Mouse (Mus musculus): ENCODE data around the gene Adam22. TPM values are rescaled to one million over a fixed set of nuclear protein-coding genes. Genes with fewer than 3 reads are reported as not detected.
A peak's percentile ranks its signal among the peaks of the same experiment; 100 is the strongest.

The Adam22 gene
- polyA plus RNA-seq, 1 experiment from 2014 or later: 32.5 TPM

DNA sequence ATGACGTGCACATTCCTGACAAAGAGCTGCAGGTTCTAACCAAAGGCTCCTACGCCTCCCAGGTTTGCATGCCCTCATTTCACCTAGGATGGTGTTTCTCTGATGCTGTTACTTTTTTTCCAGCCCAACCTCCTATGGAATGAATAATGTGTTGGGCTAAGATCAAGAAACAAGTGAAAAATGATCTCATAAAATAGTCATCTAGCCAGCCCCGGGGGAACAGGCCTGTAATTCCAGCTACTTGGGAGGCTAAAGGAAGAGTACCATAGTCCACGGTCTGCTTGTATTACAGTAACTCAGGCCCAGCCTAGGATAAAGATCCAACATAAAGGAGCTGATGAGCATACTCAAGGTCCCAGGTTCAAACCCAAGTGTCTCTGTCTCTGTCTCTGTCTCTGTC, 57.1 kb downstream of the Adam22 start:
- H3K4me2 ChIP-seq: no peak overlapping the region
- H3K36me3 ChIP-seq: no peaks in the 10 kb centered on the region
- 69% methylated on average over 4 of the region's 4 CpGs for WGBS
- H3K9ac ChIP-seq: no peak overlapping the region
- ATAC-seq (ENCODE audit: low read depth): no peak
- H3K27me3 ChIP-seq: no peaks in the 10 kb centered on the region
- H3K9me3 ChIP-seq: no peaks in the 10 kb centered on the region
- H3K4me1 ChIP-seq (replicated peaks): no peaks in the 10 kb centered on the region
- no peak overlapping the region for H3K27ac ChIP-seq (replicated peaks)
- H3K4me3 ChIP-seq: no peak overlapping the region

DNA sequence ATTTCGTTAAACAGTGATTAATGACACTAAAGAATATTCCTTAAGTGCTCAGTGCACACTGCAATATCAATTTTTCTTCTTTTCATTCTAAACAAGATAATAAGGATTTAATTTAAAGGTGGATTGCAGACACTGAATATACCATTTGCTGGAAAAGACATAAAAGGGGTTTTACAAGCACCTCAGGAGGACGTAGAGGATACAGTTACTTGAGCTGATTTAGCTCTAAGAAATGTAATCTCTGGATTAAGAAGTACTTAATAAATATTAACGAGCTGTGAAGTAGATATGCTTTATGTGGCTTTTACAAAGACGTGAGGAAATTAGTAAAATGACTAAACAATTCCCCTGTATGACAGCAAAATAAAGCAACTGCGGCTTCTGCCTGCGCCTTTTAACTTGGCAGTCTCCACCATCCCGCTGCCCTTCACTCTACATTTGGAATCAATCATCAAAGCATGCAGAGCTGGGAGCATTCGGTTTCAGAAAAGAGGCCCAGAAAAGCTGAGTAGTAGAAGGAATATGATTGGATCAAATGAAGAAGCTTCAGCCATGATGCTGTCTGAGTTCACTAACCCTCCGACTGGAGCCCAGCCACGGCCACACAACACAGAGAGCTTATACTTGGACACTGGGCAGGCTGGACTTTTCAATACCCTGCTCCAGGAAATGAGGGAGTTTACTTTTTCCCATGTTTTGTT, 70.1 kb downstream of the Adam22 start:
- Histone ChIP-seq H3K27me3 (no peaks in the 10 kb centered on the region), H3K36me3 (no peaks in the 10 kb centered on the region), H3K9ac (no peak overlapping the region), H3K9me3 (no peaks in the 10 kb centered on the region), H3K4me1 (replicated peaks) (peaks cover 11% of the 10 kb centered on the region; the same call in 1 of the 2 replicates), H3K4me3 (no peak overlapping the region), H3K4me2 (no peak overlapping the region), H3K27ac (replicated peaks) (no peak overlapping the region)
- ATAC-seq (ENCODE audit: low read depth): 0 out of 2 replicates have a peak, but pooled peaks have one; percentile 47
- WGBS: 67% methylated on average over 10 of the region's 10 CpGs

DNA sequence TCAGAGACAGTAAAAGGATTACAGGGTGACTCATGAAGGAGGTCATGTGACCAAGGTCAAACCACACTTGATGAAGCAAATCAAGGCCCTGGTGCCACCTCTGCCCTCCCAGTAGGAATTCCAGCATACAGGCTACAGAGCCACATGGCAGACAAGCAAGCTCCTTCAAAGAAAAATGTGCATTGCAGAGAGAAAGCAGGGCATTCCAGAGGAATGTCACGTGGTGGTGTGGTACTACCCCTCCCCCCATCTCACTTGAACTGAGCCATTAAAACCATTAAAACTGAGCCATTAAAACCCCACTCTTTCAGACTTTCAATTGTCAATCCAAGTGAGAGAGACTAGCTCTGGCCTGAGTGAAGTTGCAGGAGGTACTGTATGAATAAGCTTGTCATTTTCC, 74.7 kb downstream of the Adam22 start:
- Histone ChIP-seq H3K4me1 (replicated peaks) (peaks cover 18% of the 10 kb centered on the region; the same call in 1 of the 2 replicates), H3K36me3 (no peaks in the 10 kb centered on the region), H3K9ac (no peak overlapping the region), H3K4me3 (no peak overlapping the region), H3K27me3 (no peaks in the 10 kb centered on the region), H3K4me2 (no peak overlapping the region), H3K27ac (replicated peaks) (no peak overlapping the region), H3K9me3 (no peaks in the 10 kb centered on the region)
- ATAC-seq (ENCODE audit: low read depth): peak; percentile 55; the same call in 1 of the 2 replicates
- WGBS: 10% methylated on average over 1 of the region's 1 CpGs

DNA sequence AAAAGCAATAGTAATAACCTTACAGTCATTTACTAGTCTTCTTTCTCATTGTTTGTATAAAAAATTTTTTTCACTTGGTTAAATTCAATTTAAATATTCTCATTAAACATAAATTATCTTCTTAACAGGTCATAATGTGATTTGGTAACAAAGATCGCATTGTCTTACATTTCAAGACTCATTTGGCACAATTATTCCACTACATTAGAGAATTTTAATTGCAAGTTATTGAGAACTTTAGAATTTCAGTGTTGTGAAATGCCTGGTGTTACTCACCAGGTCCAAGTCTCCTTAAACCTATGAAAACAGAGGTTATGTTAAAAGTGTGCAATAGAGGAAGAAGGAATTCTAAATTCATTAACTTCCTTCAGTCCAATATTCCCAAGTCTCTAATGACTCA, 76.5 kb downstream of the Adam22 start:
- Histone ChIP-seq H3K4me3 (no peak overlapping the region), H3K27me3 (no peaks in the 10 kb centered on the region), H3K9me3 (no peaks in the 10 kb centered on the region), H3K27ac (replicated peaks) (no peak overlapping the region), H3K4me1 (replicated peaks) (peaks cover 13% of the 10 kb centered on the region; the same call in 1 of the 2 replicates), H3K4me2 (no peak overlapping the region), H3K36me3 (no peaks in the 10 kb centered on the region), H3K9ac (no peak overlapping the region)
- 77% methylated on average over 1 of the region's 1 CpGs for WGBS
- no peak for ATAC-seq (ENCODE audit: low read depth)

DNA sequence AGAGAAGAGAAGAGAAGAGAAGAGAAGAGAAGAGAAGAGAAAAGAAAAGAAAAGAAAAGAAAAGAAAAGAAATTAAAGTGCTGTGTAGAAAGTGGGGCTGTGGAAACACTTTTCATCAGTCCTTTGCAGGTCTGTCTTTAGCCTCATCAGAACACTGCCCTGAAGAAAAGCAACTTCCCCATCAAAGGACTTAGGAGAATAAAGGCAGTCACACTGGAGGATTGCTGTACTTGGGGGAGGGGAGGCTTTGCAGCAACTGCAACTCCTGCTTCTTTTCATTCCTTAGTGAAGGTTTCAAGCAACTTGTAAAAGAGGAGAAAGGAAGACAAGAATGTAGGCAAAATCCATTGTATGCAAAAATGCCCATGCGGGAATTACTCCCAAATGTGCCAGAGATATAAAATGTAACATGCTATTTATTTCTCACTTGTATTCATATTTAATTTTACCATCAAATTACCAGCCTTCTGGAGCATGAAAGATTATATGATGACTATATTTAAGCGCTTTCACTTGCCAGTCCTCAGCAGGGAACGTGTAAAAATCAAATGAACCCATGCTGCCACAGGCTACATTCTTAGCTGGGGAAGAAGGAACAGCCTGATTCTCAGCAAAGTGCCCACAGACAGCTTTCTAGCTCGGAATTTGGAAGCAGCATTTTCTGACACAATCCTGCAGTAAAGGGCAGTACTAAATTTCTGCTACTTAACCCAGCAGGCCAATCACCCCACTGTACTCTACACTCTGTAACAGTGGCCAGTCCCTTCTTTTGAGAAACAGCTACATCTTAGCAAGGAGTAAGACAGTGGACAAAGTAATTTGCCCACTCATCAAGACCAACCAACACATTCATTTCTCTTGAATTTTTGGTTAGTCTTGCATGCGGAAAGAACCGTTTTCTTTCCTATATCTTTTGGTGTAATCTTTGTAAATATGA, 78.0 kb downstream of the Adam22 start:
- Histone ChIP-seq H3K27me3 (no peaks in the 10 kb centered on the region), H3K9ac (no peak overlapping the region), H3K36me3 (no peaks in the 10 kb centered on the region), H3K9me3 (no peaks in the 10 kb centered on the region), H3K4me2 (no peak overlapping the region), H3K4me3 (no peak overlapping the region), H3K27ac (replicated peaks) (no peak overlapping the region), H3K4me1 (replicated peaks) (peaks cover 13% of the 10 kb centered on the region; the same call in 1 of the 2 replicates)
- 51% methylated on average over 6 of the region's 6 CpGs for WGBS
- ATAC-seq (ENCODE audit: low read depth): no peak

DNA sequence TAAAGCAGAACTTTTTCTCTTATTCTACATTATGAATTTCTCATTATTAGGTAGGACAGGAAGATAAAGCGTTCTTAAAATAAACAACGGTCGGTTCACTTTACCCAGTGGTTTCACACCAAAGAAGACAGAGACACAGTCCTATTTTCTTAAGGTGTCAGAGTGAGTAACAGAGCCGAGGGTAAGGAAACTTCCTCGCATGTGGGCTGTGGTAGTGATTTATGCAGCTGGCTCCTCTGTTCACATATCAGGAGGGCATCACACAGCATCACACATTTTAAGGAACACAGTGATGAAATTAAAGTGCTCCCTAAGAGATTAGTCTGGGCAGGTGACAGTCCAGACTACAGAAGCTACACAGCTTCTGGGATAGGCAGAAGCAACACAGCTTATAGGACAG, 83.8 kb downstream of the Adam22 start:
- H3K27ac ChIP-seq (replicated peaks): no peak overlapping the region
- ATAC-seq (ENCODE audit: low read depth): no peak
- H3K36me3 ChIP-seq: no peaks in the 10 kb centered on the region
- no peaks in the 10 kb centered on the region for H3K9me3 ChIP-seq
- H3K4me2 ChIP-seq: no peak overlapping the region
- WGBS: 75% methylated on average over 5 of the region's 5 CpGs
- H3K4me1 ChIP-seq (replicated peaks): no peaks in the 10 kb centered on the region; the same call in 1 of the 2 replicates
- H3K27me3 ChIP-seq: no peaks in the 10 kb centered on the region
- no peak overlapping the region for H3K9ac ChIP-seq
- H3K4me3 ChIP-seq: no peak overlapping the region

DNA sequence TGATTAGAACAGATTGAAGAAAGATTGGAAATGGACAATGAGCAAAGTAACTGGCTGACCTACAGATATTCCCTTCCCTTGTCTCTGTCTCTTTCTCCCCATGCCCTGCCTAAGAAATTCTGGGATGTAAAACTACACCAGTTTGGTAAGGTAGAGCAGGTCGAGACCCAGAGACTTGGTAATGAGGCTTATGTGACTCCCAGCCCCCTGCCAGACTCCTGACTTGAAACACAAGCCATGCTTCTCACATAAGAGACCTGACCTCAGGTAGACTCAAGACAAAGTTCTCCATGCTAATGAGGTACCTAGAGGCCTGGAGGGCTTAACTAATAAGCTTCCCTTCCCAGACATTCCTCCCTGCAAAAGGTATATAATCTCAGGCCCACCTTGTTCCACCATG, 91.8 kb downstream of the Adam22 start:
- no peaks in the 10 kb centered on the region for H3K4me1 ChIP-seq (replicated peaks)
- no peak for ATAC-seq (ENCODE audit: low read depth)
- H3K9ac ChIP-seq: no peak overlapping the region
- no peaks in the 10 kb centered on the region for H3K9me3 ChIP-seq
- H3K27me3 ChIP-seq: no peaks in the 10 kb centered on the region
- no peaks in the 10 kb centered on the region for H3K36me3 ChIP-seq
- no peak overlapping the region for H3K4me3 ChIP-seq
- no peak overlapping the region for H3K27ac ChIP-seq (replicated peaks)
- no peak overlapping the region for H3K4me2 ChIP-seq
- 68% methylated on average over 1 of the region's 1 CpGs for WGBS

DNA sequence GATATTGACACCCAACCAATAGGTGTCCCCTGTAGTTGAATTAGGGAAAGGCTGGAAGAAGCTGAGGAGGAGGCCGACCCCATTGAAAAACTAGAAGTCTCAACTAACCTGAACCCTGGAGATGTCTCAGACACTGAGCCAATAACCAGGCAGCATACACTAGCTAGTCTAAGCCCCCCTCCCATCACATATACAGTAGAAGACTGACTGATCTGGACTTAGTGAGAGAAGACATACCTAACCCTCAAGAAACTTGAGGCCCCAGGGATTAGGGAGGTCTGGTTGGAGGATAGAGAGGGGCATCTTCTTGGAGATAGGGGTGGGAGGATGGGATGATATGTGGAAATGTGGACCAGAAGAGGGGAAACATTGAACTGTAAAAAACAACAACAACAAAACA, 110.6 kb downstream of the Adam22 start:
- WGBS: 100% methylated on average over 1 of the region's 1 CpGs
- H3K4me3 ChIP-seq: no peak overlapping the region
- no peak for ATAC-seq (ENCODE audit: low read depth)
- no peaks in the 10 kb centered on the region for H3K27me3 ChIP-seq
- H3K4me2 ChIP-seq: no peak overlapping the region
- H3K36me3 ChIP-seq: no peaks in the 10 kb centered on the region
- no peak overlapping the region for H3K27ac ChIP-seq (replicated peaks)
- no peaks in the 10 kb centered on the region for H3K9me3 ChIP-seq
- H3K9ac ChIP-seq: no peak overlapping the region
- H3K4me1 ChIP-seq (replicated peaks): no peaks in the 10 kb centered on the region

DNA sequence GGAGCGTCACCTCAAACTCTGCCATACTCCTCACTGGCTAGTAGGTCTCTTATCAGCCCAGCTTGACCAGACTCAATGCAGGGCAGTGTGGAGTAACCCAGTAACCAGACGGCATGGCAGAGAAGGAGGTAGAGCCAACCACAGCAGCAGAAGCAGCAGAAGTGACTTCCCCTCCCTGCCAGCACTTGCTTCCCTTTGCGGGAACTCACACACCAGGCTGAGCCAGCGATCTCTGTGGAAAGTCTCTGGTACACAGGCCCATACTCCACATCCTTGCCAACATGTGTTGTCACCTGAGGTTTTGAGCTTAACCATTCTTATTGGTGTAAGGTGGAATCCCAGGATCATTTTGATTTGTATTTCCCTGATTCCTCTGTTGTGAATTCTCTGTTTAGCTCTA, 111.5 kb downstream of the Adam22 start:
- no peak overlapping the region for H3K4me3 ChIP-seq
- no peak overlapping the region for H3K4me2 ChIP-seq
- H3K4me1 ChIP-seq (replicated peaks): no peaks in the 10 kb centered on the region
- no peak for ATAC-seq (ENCODE audit: low read depth)
- no peaks in the 10 kb centered on the region for H3K36me3 ChIP-seq
- H3K27me3 ChIP-seq: no peaks in the 10 kb centered on the region
- no peak overlapping the region for H3K27ac ChIP-seq (replicated peaks)
- no peak overlapping the region for H3K9ac ChIP-seq
- WGBS: 96% methylated on average over 4 of the region's 4 CpGs
- H3K9me3 ChIP-seq: no peaks in the 10 kb centered on the region

DNA sequence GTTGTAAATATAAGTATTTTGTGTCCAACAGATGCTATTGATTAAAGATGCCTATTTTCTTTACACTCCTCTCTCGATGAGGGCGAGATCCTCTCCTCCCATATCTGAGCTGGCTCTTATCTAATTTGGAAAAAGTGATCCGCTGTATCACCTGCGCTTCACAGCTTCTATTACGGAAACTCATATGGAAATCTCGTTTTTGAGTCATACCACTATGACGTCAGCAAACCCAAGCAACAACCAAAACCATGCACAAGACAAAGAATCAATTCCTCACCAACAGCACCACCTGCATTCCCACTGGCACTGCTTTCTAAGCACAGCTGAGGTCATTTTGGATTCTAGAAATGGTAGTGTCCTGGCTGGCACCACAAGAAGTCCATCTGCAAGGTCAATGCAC, 123.3 kb downstream of the Adam22 start:
- WGBS: 95% methylated on average over 7 of the region's 7 CpGs
- no peaks in the 10 kb centered on the region; the same call in 1 of the 2 replicates for H3K4me1 ChIP-seq (replicated peaks)
- H3K36me3 ChIP-seq: no peaks in the 10 kb centered on the region
- no peaks in the 10 kb centered on the region for H3K9me3 ChIP-seq
- H3K27ac ChIP-seq (replicated peaks): no peak overlapping the region
- H3K4me3 ChIP-seq: no peak overlapping the region
- H3K9ac ChIP-seq: no peak overlapping the region
- H3K27me3 ChIP-seq: no peaks in the 10 kb centered on the region
- no peak overlapping the region for H3K4me2 ChIP-seq
- ATAC-seq (ENCODE audit: low read depth): no peak

DNA sequence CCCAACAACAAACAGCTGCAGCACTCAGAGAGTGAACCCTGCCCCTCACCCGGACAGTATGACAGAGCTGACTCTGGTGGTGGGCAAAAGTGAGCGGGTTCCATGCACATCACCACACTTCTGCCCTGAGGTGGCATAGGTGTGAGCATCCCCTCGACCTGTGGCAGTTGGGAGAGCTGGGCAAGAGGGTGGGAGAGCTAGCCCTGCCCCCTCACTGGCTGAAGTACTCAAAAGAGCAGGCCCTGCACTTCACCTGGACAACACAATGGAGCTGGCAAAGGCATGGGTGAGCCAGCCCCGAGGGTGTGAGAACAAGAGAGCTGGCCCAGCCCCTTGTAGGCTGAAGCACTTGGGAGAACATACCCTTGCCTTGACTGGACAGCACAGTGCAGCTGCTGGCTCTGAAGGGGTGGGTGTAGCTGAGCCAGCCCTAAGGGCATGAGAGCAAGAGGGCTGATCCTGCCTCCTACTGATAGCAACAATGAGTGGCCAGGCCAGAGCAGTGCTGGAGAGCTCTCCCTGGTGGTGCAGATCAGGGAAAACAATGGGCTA, 124.8 kb downstream of the Adam22 start:
- 54% methylated on average over 4 of the region's 4 CpGs for WGBS
- no peaks in the 10 kb centered on the region for H3K27me3 ChIP-seq
- H3K9ac ChIP-seq: no peak overlapping the region
- no peaks in the 10 kb centered on the region for H3K36me3 ChIP-seq
- no peak; the same call in 1 of the 2 replicates for ATAC-seq (ENCODE audit: low read depth)
- no peak overlapping the region for H3K4me3 ChIP-seq
- H3K4me2 ChIP-seq: no peak overlapping the region
- no peak overlapping the region for H3K27ac ChIP-seq (replicated peaks)
- H3K4me1 ChIP-seq (replicated peaks): no peaks in the 10 kb centered on the region; the same call in 1 of the 2 replicates
- no peaks in the 10 kb centered on the region for H3K9me3 ChIP-seq

DNA sequence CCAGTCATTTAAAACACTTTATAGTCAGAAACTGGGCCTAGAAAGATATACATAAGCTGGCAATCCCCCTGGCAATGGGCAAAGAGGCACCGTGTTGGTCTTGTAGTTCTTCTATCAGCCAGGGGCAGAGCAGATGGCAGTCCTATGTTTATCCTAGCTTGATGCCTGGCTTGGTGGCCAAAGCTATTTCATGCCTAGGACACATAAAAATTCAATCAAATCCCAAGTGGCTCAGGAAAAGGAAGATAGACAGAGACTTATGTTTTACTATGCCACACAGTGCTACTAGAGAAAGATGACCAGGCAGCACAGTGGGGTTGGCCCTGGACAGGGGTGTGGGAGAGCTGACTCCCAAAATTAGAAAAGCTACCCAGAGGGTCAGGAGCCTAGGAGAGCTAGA, 125.3 kb downstream of the Adam22 start:
- ATAC-seq (ENCODE audit: low read depth): no peak
- WGBS: 97% methylated on average over 1 of the region's 1 CpGs

More for the DNA sequence above, 125.3 kb downstream of the Adam22 start:
- Histone ChIP-seq H3K27ac (replicated peaks) (no peak overlapping the region), H3K36me3 (no peaks in the 10 kb centered on the region), H3K4me2 (no peak overlapping the region), H3K9me3 (no peaks in the 10 kb centered on the region), H3K4me3 (no peak overlapping the region), H3K27me3 (no peaks in the 10 kb centered on the region), H3K9ac (no peak overlapping the region), H3K4me1 (replicated peaks) (no peaks in the 10 kb centered on the region; the same call in 1 of the 2 replicates)

Data from neural tube, embryonic 13.5 days (tissue).